Mouse (Mus musculus): Measurements from ENCODE around the gene Cog1. TPM values are rescaled to one million over a fixed set of nuclear protein-coding genes. Genes with fewer than 3 reads are reported as not detected.

The Cog1 gene
- total and polyA plus RNA-seq, 3 experiments, result 29.4 to 113 (median 37.4) TPM

GRCm38 (mm10) chr11:113705966-113706652 lies 57.1 kb downstream of the Cog1 start:
- TF ChIP-seq NELFE (IDR thresholded peaks at IDR 0.05; ENCODE audit: low read depth, low read length), result no peak
- TF ChIP-seq TBP (IDR thresholded peaks at IDR 0.05; ENCODE audit: low read depth, low read length), result no peak
- TF ChIP-seq CTCF (IDR thresholded peaks at IDR 0.05 in 2 of 3, conservative IDR thresholded peaks at IDR 0.05 in 1 of 3; ENCODE audit: control insufficient read depth in 1 of 3, insufficient read depth in 1 of 3, low read depth in 2 of 3, low read length in 3 of 3, poor library complexity in 1 of 3, severe bottlenecking in 1 of 3), result no peak
- no peak for TF ChIP-seq SIN3A (IDR thresholded peaks at IDR 0.05; ENCODE audit: low read length)
- TF ChIP-seq BHLHE40 (IDR thresholded peaks at IDR 0.05; ENCODE audit: borderline replicate concordance, low read depth, low read length), result no peak
- TF ChIP-seq ELF1 (IDR thresholded peaks at IDR 0.05; ENCODE audit: low read depth, low read length), result no peak
- no peak for TF ChIP-seq TAL1 (IDR thresholded peaks at IDR 0.05; ENCODE audit: low read length)
- no peak for TF ChIP-seq GABPA (IDR thresholded peaks at IDR 0.05; ENCODE audit: low read depth, low read length)
- no peak for TF ChIP-seq POLR2AphosphoS5 (IDR thresholded peaks at IDR 0.05; ENCODE audit: borderline replicate concordance, low read depth, low read length)
- TF ChIP-seq UBTF (IDR thresholded peaks at IDR 0.05; ENCODE audit: borderline replicate concordance, insufficient read depth, low read depth, low read length), result no peak
- TF ChIP-seq KAT2A (conservative IDR thresholded peaks at IDR 0.05; ENCODE audit: low read depth, low read length), result no peak
- TF ChIP-seq ZKSCAN1 (IDR thresholded peaks at IDR 0.05; ENCODE audit: low read depth, low read length), result no peak
- no peak for TF ChIP-seq POLR2AphosphoS2 (IDR thresholded peaks at IDR 0.05; ENCODE audit: low read length)
- TF ChIP-seq RAD21 (IDR thresholded peaks at IDR 0.05; ENCODE audit: low read depth, low read length), result no peak
- H3K27ac ChIP-seq (ENCODE audit: control insufficient read depth, low read depth, low read length), result no peak overlapping the region
- H3K27me3 ChIP-seq (ENCODE audit: control insufficient read depth in 1 of 2, insufficient read depth in 2 of 2, low read length in 2 of 2), result no peaks in the 10 kb centered on the region
- no peaks in the 10 kb centered on the region for H3K9me3 ChIP-seq (replicated peaks; ENCODE audit: insufficient read depth, low read length)
- DNase-seq (ENCODE audit: low read depth, low spot score), result no peak
- no peaks in the 10 kb centered on the region for H3K4me1 ChIP-seq (ENCODE audit: control insufficient read depth in 1 of 2, insufficient read depth in 2 of 2, low read length in 2 of 2)
- H3K36me3 ChIP-seq (ENCODE audit: control insufficient read depth in 1 of 2, insufficient read depth in 2 of 2, low read length in 2 of 2), result no peaks in the 10 kb centered on the region
- H3K79me2 ChIP-seq (ENCODE audit: control insufficient read depth, insufficient read depth, low read length, poor library complexity), result no peaks in the 10 kb centered on the region
- H3K4me3 ChIP-seq (ENCODE audit: control insufficient read depth in 1 of 2, insufficient read depth in 1 of 2, low read depth in 2 of 2, low read length in 2 of 2), result no peak overlapping the region
- H3K9ac ChIP-seq (ENCODE audit: control insufficient read depth, low read depth, low read length, poor library complexity, severe bottlenecking), result no peak overlapping the region

GRCm38 (mm10) chr11:113708629-113709213 lies 59.8 kb downstream of the Cog1 start:
- no peak overlapping the region for H3K4me3 ChIP-seq (ENCODE audit: control insufficient read depth in 1 of 2, insufficient read depth in 1 of 2, low read depth in 2 of 2, low read length in 2 of 2)
- TF ChIP-seq KAT2A (conservative IDR thresholded peaks at IDR 0.05; ENCODE audit: low read depth, low read length) (no peak), MYB (IDR thresholded peaks at IDR 0.05; ENCODE audit: low read depth, low read length) (no peak), JUND (IDR thresholded peaks at IDR 0.05; ENCODE audit: low read depth, low read length) (no peak), ETS1 (IDR thresholded peaks at IDR 0.05; ENCODE audit: low read depth, low read length) (no peak), ZNF384 (IDR thresholded peaks at IDR 0.05; ENCODE audit: low read depth, low read length) (no peak), RCOR1 (IDR thresholded peaks at IDR 0.05; ENCODE audit: low read depth, low read length) (no peak), USF1 (IDR thresholded peaks at IDR 0.05; ENCODE audit: low read depth, low read length) (no peak)
- no peaks in the 10 kb centered on the region for H3K27me3 ChIP-seq (ENCODE audit: control insufficient read depth in 1 of 2, insufficient read depth in 2 of 2, low read length in 2 of 2)
- H3K27ac ChIP-seq (ENCODE audit: control insufficient read depth, low read depth, low read length), result no peak overlapping the region
- DNase-seq (ENCODE audit: low read depth, low spot score), result no peak
- no peaks in the 10 kb centered on the region for H3K4me1 ChIP-seq (ENCODE audit: control insufficient read depth in 1 of 2, insufficient read depth in 2 of 2, low read length in 2 of 2)
- no peaks in the 10 kb centered on the region for H3K79me2 ChIP-seq (ENCODE audit: control insufficient read depth, insufficient read depth, low read length, poor library complexity)
- no peaks in the 10 kb centered on the region for H3K36me3 ChIP-seq (ENCODE audit: control insufficient read depth in 1 of 2, insufficient read depth in 2 of 2, low read length in 2 of 2)
- no peaks in the 10 kb centered on the region for H3K9me3 ChIP-seq (replicated peaks; ENCODE audit: insufficient read depth, low read length)
- H3K9ac ChIP-seq (ENCODE audit: control insufficient read depth, low read depth, low read length, poor library complexity, severe bottlenecking), result no peak overlapping the region

All from MEL (cell line).